Mouse (Mus musculus) adrenal gland, postnatal 14 days (tissue): ENCODE data around the gene Adap1. TPM values are rescaled to one million over a fixed set of nuclear protein-coding genes. Genes with fewer than 3 reads are reported as not detected.

Experiments used
- DNase-seq: peaks from one replicate; pipeline ENCODE4 v3.0.0; 2021; ENCODE audit warnings: mixed read lengths
- microRNA-seq, 2 experiments: library from miRNA; unstranded; fragments of <30 nt; microRNA quantifications; one replicate each; pipeline ENCODE4 v1.2.0; 2021
- total RNA-seq: library from RNA; stranded (reverse); gene quantifications from 2 replicates; pipeline ENCODE4 v1.2.3, GENCODE M21; 2021

The Adap1 gene
- total RNA-seq, 1 experiment from 2014 or later: 4.5 TPM

GRCm38 (mm10) chr5:139251736-139252080 lies 73.7 kb downstream of the Adap1 start:
- DNase-seq: no peak

- no peak for DNase-seq
Observed at GRCm38 (mm10) chr5:139251279-139251678, 74.1 kb downstream of the Adap1 start.

- peak; percentile 81 for DNase-seq
Observed at GRCm38 (mm10) chr5:139248846-139249245, 76.6 kb downstream of the Adap1 start.

- no peak for DNase-seq
Observed at GRCm38 (mm10) chr5:139247767-139248166, 77.7 kb downstream of the Adap1 start.

- no peak for DNase-seq
Observed at GRCm38 (mm10) chr5:139243384-139243783, 82.0 kb downstream of the Adap1 start.

- no peak for DNase-seq
Observed at GRCm38 (mm10) chr5:139241022-139241761, 84.2 kb downstream of the Adap1 start.

- no peak for DNase-seq
Observed at GRCm38 (mm10) chr5:139237436-139237835, 88.0 kb downstream of the Adap1 start.

GRCm38 (mm10) chr5:139234423-139234822 lies 91.0 kb downstream of the Adap1 start:
- DNase-seq: no peak

- no peak for DNase-seq
Observed at GRCm38 (mm10) chr5:139232083-139232482, 93.3 kb downstream of the Adap1 start.

GRCm38 (mm10) chr5:139229716-139230115 lies 95.7 kb downstream of the Adap1 start:
- no peak for DNase-seq

- DNase-seq: peak; percentile 12
Observed at GRCm38 (mm10) chr5:139228318-139228717, 97.1 kb downstream of the Adap1 start.

- no peak for DNase-seq
Observed at GRCm38 (mm10) chr5:139227645-139228044, 97.8 kb downstream of the Adap1 start.

- no peak for DNase-seq
Observed at GRCm38 (mm10) chr5:139227236-139227635, 98.2 kb downstream of the Adap1 start.

- DNase-seq: no peak
Observed at GRCm38 (mm10) chr5:139223331-139223730, 102.1 kb downstream of the Adap1 start.

Small RNAs within 50 kb of the gene (microRNA-seq; reads per million reads assigned to microRNA genes)
- 286 to 386 reads per million in 2 experiments for gene Mir339

Other genes with a start within 250 kb of the Adap1 start
- 16.4 and 20.0 TPM in 2 replicates for gene Prkar1b, start 175.6 kb downstream of the Adap1 start, total RNA-seq
- gene Dnaaf5, start 175.4 kb downstream of the Adap1 start, total RNA-seq: 18.9 and 20.4 TPM in 2 replicates
- 63.6 and 78.6 TPM in 2 replicates for gene Sun1, start 125.0 kb downstream of the Adap1 start, total RNA-seq
- gene Get4, start 73.3 kb downstream of the Adap1 start, total RNA-seq: 62.4 and 73.8 TPM in 2 replicates
- gene Cox19, start 25.8 kb upstream of the Adap1 start, total RNA-seq: 68.3 and 74.0 TPM in 2 replicates
- gene Cyp2w1, start 27.0 kb upstream of the Adap1 start, total RNA-seq: not detected in 2 replicates
- 12.1 and 14.8 TPM in 2 replicates for gene Gpr146, start 52.1 kb upstream of the Adap1 start, total RNA-seq
- gene C130050O18Rik, start 79.7 kb upstream of the Adap1 start, total RNA-seq: 0.30 TPM in 2 replicates
- gene Gper1, start 97.5 kb upstream of the Adap1 start, total RNA-seq: 4.6 and 6.3 TPM in 2 replicates
- gene 3110082I17Rik, start 134.9 kb upstream of the Adap1 start, total RNA-seq: 9.6 and 11.2 TPM in 2 replicates
- gene Zfand2a, start 158.9 kb upstream of the Adap1 start, total RNA-seq: 23.2 and 24.1 TPM in 2 replicates
- 0.15 TPM in 1 of 2 replicates, not detected in the other for gene Uncx, start 217.9 kb upstream of the Adap1 start, total RNA-seq